Mouse (Mus musculus) layer of hippocampus, adult 9-11 months (tissue): ENCODE measurements around the gene Pitpnm2.
"Not testable (repeated sequence)": the region's sequence is repeated elsewhere in the genome, so short reads cannot be mapped to it uniquely, and the experiment has no call there.

Experiments
- DNase-seq: peaks from one replicate; pipeline ENCODE4 v3.0.0; 2022

The Pitpnm2 gene

DNA sequence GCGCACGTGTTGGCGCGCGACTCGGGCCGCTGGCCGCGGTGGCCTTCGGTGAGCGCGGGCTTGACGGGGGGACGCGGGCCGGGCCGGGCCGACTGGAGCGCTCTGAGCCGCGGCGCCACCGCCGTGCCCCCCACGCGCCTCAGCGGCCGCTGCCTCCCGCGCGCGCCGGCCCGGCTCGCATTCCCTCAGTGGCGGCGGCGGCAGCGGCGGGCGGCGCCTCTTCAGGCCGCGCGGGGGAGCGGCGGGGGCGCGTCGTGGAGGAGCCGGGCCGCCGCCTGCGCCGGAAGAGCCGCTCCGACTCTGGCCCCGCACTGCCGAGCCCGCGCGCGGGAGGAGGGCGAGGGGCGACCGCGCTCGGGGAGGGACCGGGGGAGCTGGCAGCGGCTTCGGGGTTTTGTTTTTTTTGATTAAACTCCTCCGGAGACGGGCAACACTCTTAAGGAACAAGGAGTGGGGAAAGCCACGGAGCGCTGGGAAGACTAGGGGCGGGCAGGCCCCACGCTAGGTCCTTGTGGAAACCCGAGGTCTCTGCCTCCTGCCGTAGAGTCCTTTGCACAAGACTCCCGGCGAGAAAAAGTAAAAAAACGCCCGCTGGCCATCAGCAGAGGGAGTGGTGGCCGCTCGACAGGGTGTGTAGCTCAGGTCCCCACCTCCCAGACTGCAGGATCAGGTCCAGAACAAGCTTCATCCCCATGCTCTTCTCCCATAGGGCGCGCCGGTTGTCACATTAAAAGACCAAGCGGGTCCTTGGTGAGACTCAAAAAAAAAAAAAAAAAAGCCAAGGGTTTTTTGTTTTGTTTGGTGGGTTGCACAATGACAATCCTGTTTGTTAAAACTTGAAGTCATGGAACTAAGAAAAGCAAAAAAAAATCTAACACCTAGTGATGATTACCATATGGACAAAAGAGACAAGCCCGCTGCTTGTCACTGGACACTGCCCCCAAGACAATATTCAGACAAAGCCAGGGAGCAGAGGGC lies at the start of gene Pitpnm2:
TSS of gene Pitpnm2 (minus strand) at position 147 of the 978 bp plus-strand sequence.
- DNase-seq = no peak

DNA sequence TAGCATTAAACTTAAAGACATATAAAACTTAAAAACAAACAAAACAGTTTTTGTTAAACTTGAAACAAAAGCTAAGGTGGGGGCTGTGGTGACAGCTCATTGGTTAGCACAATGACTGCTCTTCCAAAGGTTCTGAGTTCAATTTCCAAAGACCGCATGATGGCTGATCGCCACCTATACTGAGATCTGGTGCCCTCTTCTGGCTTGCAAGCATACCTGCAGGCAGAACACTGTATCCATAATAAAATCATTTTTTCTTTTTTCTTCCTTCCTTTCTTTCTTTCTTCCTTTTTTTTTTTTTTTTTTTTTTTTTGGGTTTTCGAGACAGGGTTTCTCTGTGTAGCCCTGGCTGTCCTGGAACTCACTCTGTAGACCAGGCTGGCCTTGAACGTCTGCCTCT lies 49.7 kb upstream of the Pitpnm2 start:
- DNase-seq = not testable (repeated sequence)

DNA sequence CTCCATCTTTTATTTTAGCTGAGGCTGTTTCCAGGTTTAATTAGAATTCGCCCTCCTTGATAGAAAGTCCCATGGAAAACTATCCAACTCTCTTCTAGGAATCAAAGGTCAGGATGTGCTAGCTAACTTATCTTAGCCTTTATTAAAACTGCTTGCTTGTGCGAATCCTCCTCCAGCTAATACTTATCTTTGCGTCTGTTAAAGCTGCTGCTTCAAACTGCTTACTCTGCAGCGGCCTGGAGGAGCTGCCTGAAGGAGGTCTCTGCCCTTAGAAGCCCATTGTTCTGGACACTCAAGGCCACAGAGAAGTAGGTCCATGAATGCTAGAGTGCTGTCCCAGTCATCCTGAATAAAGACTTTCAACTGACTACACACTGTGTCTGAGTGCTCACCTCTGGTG lies 46.9 kb upstream of the Pitpnm2 start:
- DNase-seq = no peak

DNA sequence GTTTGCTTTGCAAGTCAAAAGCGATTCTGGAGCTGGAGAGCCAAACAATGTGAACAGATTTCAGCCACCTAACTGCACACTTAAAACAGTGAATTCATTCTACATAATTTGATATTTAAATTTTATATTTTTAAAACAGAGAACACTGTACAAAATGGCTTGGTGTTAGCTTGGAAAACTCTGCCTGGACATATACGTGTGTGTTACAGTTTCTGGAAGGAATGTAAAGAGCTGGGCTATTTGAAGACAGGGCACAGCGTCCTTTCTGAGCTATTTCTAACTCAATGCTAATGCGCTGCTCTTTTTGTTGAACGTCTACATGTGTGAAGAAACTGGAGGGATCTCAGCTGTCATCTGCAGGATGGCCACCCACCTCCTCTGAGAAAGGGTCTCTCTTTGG lies 44.4 kb upstream of the Pitpnm2 start:
- no peak for DNase-seq

DNA sequence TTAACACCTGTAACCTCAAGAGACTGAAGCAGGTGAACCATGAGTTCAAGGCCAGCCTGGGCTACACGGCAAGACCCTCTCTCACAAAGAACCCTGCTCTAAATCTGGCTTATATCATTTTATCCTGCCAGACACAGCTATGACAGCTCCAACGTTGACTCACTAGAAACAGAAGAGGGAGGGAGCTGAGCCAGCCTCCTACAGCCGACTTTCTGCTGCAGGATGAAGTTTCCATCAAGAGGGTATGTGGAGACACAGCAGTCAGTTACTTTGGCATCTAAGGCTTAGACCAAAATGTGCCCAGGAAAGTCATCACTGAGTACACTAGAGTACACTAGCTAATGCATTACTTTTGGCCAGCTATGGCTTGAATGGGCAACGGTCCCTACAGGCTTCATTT lies 40.7 kb upstream of the Pitpnm2 start:
- DNase-seq = no peak

DNA sequence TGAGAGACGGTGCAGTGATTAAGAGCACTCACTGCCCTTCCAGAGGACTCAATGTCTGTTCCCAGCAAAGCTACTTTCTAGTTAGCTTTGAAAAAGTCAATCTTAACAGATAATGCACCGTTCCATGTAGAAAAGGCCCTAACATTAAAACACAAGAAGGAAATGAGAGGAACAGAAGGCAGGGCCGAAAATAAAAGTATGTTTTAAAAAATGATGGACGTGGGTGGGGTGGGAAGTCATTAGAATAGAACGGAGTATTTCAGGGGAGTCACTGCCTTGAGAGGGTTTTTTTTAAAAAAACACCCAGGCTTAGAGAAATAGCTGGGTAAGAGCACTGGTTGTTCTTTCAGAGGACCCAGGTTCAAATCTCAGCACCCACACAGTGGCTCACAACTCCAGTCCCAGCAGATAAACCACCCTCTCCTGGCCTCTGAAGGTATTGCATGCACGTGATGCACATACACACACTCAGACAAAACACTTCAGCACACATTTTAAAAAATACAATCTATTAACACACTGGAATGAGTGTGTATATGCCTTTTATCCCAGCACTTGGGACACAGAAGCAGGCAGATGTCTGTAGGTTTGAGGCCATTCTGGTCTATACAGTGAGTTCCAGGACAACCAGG lies 38.2 kb upstream of the Pitpnm2 start:
- no peak for DNase-seq

DNA sequence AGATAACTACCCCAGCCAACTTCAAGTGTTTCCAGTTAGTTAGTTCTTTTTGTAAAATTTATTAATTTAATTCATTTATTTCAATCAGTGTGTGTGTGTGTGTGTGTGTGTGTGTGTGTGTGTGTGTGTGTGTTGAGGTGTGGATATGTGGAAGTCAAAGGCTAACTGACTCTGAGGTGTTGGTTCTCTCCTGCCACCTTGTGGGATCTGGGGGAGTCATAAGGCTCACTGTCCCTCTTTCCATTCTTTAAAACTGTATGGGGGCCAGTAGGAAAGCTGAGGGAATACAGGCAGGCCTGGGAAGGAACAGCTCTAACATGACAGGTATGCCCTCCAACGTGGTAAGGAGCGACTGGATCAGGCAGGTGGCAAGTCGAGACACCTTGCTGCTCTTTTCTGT lies 34.8 kb upstream of the Pitpnm2 start:
- no peak for DNase-seq

DNA sequence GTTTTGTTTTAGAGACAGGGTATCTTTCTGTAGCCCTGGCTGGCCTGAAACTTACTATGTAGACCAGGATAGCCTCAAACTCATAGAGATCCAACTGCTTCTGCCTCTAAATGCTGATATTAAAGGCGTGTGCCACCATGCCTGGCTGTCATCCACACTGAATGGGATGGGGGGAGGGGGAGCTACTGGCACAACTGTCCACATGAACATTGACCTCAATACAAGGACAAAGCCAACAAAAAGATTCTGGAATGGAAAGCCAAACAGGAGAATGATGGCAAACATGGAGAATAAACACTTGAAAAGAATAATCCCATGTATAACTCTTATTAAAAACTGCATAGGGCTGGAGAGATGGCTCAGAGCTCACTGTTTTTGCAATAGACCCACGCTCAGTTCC lies 33.3 kb upstream of the Pitpnm2 start:
- DNase-seq = no peak

DNA sequence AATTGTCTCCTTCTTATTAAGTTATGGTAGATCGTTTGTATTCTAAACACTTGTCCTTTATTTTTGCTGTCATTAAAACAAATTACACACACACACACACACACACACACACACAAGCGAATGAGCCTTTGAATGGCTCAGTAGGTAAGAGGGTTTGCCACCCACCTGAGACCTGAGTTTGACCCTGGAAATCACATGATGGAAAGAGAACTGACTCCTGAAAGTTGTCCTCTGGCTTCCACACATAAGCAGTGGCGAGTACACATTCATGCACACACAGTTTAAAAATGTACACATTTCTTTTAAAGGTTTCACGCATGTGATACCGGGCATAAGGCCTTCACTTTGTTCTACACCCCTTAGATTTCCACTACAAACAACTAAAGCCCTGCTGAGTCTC lies 20.7 kb upstream of the Pitpnm2 start:
- DNase-seq = no peak

DNA sequence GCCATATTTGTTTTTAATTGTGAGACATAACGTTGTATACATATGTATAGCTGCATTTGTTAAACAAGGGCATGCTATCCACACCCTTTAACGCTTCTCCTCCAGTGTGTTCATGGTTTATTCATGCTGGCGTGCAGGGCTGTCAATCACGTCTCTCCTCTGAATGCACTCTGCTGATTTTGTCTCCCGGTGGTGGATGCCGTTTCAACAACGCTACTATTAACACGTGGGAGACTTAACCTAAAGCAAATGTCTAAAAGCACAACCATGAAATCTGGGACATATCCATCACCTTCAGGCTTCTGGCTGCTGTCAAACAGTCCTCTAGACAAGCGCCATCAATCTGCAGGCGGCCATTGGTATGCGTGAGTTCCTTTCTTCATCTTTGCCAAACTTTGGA lies 20.1 kb upstream of the Pitpnm2 start:
- DNase-seq = no peak

DNA sequence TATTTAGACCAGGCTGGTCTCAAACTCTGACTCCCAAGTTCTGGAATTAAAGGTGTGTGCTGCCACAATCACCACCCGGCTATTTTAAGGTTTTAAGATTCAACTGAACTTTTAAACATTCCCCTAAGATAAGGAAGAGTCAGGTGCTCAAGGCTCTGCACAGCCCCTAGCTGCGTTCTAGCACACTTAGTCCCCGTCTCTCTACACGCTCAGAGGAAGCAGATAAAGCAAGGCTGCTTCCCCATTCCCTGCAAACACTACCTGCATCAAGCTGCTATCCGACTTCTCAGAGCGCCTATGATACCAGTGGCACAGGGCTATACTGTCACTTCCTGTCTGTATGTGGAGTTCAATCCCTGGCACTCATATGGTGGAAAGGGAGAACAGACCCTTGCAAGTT lies 18.1 kb upstream of the Pitpnm2 start:
- no peak for DNase-seq

DNA sequence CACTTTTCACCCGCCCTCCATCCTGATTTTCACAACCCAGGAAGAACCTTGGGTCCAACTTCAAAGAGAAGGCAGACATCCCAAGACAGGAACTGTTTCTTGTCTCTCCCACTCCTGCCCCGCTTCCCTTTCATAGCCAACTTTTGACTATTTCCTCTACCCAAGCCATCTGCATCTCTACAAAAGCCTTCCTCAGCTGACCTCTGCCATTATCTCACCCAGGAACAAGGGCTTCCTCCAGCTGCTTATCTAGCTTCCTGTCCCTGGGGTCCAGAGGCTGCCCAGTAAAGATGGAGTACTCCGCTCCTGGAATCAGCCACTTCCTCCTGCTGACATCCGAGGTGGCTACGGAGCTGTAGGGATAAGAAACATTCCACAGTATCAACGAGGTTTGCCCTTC lies 17.3 kb upstream of the Pitpnm2 start:
- DNase-seq = no peak

DNA sequence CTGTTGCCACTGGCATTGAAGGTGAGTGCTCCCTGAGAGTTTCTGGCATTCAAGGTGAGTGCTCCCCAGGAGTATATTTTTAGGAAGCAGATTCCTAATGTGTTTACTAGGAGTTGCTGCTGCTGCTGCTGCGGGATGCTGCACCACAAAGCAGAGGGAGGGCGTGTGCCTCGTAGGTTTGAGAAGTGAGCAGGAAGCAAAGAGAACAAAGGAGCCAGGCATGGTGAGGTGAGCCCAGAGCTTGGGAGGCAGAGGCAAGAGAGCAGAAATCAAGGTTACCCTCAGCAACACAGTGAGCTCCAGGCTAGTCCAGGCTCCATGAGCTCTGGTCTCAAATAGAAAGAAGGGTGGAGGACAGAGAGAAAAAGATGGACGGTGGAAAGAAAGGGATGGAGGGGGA lies 13.7 kb upstream of the Pitpnm2 start:
- DNase-seq = no peak

DNA sequence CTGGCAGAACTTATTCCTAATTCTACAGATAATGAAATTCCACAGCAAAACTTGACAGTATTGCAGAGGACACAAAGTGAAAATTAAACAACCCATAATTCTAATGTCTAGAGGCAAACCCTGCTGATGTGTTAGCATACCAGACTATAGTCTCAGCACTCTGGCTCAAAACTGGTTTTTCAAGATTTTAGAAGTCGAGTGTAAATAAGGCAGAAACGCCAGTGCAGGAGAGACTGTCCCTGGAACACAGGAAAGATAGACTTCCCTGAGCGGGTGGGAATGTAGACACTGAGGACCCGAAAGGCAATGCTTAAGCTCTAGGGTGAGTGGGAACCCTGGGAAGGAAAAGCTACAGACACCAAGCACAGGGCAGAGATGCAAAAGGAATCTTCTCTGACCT lies 12.5 kb upstream of the Pitpnm2 start:
- DNase-seq = no peak

DNA sequence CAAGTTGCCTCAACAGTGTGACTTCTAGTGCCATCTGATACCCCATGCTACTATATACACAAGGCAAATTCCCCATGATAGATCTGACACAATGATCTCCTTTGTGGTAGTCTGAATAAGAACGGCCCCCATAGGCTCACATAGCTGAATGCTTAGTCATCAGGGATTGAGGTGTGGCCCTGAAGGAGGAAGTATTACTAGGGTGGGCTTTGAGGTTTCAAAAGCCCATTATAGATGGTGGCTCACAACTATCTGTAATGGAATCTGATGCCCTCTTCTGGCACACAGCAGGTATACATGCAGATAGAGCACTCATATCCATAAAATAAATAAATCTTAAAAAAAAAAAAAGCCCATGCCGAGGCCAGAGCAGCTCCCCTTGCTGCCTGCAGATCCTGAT lies 9.6 kb upstream of the Pitpnm2 start:
- no peak for DNase-seq

DNA sequence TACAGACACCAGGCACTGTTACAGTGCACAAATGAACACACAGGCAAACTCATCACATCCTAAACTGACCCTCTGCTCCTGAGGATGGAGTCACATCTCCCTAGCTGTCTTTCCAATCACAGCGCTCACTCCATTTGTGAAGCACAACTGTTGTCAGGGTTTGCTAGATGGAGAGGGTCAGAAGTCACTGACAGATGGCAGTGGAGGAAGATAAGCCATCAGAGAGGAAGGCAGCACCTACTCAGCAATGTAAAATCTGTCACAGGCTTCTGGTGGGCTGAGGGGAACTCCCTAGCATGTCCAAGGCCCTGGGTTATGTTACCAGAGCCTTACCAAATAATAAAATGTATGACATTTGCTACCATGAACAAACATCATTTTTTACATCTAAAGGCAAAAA lies 8.5 kb upstream of the Pitpnm2 start:
- no peak for DNase-seq

DNA sequence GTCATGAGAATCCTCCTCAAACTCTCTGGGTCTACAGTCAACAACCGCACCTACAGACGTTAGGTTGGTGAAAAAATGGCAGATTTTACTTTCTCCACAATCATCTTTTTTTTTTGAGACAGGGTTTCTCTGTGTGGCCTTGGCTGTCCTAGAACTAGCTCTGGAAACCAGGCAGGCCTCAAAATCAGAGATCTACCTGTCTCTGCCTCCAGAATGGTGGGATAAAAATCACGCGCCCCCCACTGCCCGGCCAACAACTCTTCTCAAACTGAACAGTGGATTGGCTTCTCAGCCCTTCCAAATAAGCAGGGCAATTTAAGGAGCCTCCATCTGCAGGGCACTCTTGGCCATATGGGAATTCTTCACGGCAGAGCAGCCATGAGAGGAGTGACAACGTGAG lies 5.6 kb upstream of the Pitpnm2 start:
- DNase-seq = no peak

DNA sequence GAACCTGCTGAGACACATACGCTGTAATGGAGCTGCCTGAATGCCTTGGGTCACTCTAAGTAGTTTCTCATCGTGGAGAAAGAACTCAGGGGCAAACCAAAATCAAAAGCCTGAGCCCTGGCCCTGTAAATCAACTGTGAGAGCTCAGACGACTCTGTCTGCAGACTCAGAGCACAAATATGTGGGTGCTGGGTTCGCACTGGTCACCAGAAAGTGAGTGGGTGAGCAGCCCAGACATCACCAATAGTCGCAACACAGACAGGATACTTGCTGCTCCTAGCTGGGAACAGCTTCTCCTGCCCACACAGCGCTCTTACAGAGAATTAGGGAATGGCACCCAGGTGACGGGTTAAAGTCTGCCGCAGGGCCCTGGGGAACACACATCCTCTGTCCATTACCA lies 4.0 kb upstream of the Pitpnm2 start:
- DNase-seq = no peak

DNA sequence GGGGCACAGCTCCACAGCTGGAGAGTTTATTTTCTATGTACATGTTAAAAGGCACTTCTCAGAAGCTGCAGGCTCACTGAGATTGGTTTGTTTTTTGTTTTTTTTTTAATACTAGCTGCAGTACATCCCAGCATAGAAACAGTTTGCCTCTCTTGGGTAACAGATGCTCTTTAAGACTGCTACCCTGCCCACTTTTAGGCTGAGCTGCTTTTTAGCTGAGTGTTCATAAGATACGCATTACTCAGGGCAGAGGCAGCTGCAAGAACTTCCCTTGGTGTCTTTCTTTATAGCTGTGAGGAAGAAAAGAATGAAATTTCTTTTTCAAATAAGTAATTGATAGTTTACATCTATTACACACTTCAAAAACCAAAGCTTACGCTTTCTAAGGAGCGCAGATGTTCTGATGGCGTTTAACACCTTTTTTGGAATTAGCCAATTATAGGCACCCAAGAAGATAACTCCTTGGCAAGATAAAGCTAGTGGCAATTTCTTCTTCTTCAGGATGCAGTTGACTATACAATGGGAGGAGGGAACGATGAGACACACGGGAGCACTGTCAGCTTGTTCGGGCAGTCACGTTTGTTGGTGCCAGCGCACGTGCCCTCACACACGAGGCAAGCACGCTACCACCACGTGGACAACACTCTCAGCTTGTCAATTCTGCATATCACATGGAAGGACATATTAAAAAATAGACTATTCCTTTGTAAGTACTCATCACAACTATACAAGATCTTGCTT lies 3.2 kb upstream of the Pitpnm2 start:
- peak; percentile 34 for DNase-seq

DNA sequence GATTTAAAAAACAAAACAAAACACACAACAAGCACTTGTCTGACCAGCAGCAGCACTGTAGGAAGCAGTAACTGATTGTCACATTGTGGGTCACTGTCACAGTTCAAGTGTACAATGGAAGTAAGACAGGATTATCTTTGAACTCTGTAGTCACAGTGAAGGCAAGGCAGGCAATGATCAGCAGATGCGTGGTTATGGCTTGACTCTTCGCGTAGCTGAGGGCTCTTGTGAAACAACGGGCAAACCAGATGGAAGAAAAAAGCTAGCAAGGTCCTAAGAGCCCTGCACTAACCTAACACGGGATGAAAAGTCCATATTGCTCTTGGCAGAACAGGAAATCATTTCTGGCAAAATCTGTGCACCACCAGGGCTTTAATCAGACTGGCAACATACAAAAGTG lies 1.5 kb upstream of the Pitpnm2 start:
- DNase-seq = no peak

DNA sequence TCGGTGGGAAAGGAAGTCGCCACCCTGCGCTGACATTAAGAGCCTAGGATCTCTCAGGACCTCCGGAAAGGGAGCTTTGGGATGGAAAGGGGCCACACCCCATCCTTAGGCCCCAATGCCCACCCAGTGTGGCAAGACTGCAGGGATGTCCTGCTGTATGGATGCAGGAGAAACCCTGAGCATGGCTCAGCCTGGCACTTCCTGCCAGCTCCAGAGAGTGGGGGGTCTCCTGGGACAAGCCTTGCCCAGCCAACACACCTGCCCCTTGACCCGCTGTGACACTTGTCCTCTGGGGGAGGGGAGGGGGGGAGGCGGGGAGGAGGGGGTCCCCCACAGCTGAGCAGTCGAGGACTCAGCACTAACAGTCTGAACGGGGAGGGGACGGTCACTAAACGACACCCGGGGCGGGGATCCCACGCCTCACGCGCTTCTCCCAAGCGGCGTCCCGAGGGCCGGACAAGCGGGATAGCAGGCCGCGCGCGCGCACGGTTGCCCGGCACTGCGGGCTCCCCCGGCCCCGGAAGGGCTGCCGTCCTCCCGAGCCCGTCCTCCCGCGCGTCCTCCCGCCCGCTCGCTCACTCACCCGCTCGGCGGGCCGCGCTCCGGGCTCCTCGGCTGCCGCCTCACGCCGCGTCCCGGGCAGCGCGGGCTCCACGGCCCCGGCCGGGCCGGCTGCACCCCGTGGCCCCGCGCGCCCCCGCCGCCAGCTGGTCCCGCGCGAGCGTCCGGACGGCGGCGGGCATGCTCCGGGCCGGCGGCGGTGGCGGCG lies 531 bp downstream of the Pitpnm2 start:
- no peak for DNase-seq

DNA sequence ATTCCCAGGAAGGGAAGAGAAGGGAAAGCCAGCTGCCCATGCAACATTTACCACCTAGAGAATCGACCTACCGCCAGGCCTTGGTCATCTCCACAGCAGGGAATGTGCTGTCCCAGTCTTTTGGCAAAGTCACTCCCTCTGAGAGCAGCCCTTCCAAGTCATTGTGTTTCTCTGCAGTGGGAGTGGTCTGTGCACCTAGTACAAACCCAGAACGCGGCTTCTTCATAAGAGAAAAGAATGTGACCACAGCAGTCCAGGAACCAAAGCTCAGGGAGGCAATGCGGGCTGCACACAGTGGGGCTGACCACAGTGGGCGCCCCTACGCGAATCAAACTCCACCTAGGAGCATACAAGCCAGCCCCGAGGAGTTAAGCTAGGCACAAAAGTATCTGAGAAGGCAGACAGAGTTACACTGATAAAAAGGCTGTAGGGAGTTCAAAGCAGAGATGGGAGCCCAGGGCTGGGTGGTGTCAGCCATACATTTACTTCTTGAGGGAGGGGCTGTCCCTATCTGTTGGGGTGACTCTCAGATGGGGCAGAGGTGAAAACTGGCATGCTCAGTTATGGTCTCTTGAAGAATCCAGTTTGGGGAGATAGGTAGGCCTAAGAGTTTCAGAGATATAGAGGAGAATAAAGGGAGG lies 1.5 kb downstream of the Pitpnm2 start:
- no peak for DNase-seq
